In the genomic region with DNA sequence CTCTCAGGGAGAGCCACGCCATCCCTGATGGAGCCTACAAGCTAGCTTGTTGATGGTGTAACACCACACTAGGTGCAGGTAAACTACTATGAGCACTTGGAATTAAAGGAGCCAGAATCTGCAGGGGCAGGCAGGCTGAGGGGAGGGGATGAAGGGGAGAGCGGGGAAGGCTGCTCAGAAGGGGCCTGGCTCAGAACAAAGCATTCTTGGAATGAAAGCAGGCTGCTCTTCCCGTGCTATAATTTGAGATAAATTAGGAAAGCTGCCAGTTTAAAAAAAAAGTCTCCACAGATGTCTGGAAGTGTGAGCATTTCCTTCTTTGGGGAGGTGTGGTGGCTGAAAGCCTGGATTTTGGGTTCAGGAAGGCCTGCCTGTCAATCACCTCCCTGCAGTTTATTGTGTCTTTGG, we compare ENCODE assay signal across 9 mouse cellular contexts. TPM values are rescaled to one million over a fixed set of nuclear protein-coding genes. Genes with fewer than 3 reads are reported as not detected.
A peak's percentile ranks its signal among the peaks of the same experiment; 100 is the strongest.
DNase-seq lines count a peak whose midpoint lies in the region; ATAC-seq lines count a peak whose summit lies in the region.
"Had no signal": no experiment of that assay in that cellular context is flagged by ENCODE, and none has a peak within 500 bp of the region (broad histone marks: within the 10 kb centered on the region; RNA-seq: fewer than 3 reads in every experiment).

No protein-coding gene starts in this region.

- peak; percentile 74 for ATAC-seq in frontal cortex, adult (ENCODE audit: low TSS enrichment)
- no peak for ATAC-seq in liver, embryonic 12.5 days
- peak; percentile 92 for ATAC-seq in forebrain, embryonic 13.5 days
- no peak for ATAC-seq in midbrain, embryonic 14.5 days (ENCODE audit: low FRiP score, low TSS enrichment)

- no peak overlapping the region for H3K4me2 ChIP-seq in liver, embryonic 12.5 days
- H3K4me2 ChIP-seq in forebrain, embryonic 13.5 days: peak overlapping the region; percentile 15
- H3K4me2 ChIP-seq in midbrain, embryonic 14.5 days (ENCODE audit: low read length): no peak overlapping the region

- no peaks in the 10 kb centered on the region for H3K36me3 ChIP-seq in liver, embryonic 12.5 days
- H3K36me3 ChIP-seq in forebrain, embryonic 13.5 days (ENCODE audit: poor library complexity, severe bottlenecking): no peaks in the 10 kb centered on the region
- H3K36me3 ChIP-seq in midbrain, embryonic 14.5 days (ENCODE audit: control insufficient read depth, insufficient read depth, low read length): no peaks in the 10 kb centered on the region

- WGBS in liver, embryonic 12.5 days (ENCODE audit: insufficient replicate concordance): 67% methylated on average over 3 of the region's 3 CpGs
- 12% methylated on average over 3 of the region's 3 CpGs for WGBS in forebrain, embryonic 13.5 days
- WGBS in midbrain, embryonic 14.5 days: 33% methylated on average over 3 of the region's 3 CpGs

- no peak overlapping the region for H3K9ac ChIP-seq in liver, embryonic 12.5 days
- H3K9ac ChIP-seq in forebrain, embryonic 13.5 days: peak overlapping the region; percentile 9
- H3K9ac ChIP-seq in midbrain, embryonic 14.5 days (replicated peaks; ENCODE audit: low read length): no peak overlapping the region

- peaks cover 59% of the 10 kb centered on the region for H3K4me1 ChIP-seq in liver, embryonic 12.5 days
- peaks cover 28% of the 10 kb centered on the region for H3K4me1 ChIP-seq in forebrain, embryonic 13.5 days
- 0 out of 2 replicates have a peak, but pooled peaks cover 2% of the 10 kb centered on the region for H3K4me1 ChIP-seq in midbrain, embryonic 14.5 days (ENCODE audit: control insufficient read depth, insufficient read depth, low read length)

- H3K27ac ChIP-seq in liver, embryonic 12.5 days: peak overlapping the region; percentile 86
- H3K27ac ChIP-seq in forebrain, embryonic 13.5 days: peak overlapping the region; percentile 57
- no peak overlapping the region; the same call in 1 of the 2 replicates for H3K27ac ChIP-seq in midbrain, embryonic 14.5 days (replicated peaks; ENCODE audit: low read depth, low read length)
- H3K27ac ChIP-seq: left cerebral cortex, adult 2 months had no signal

- H3K4me3 ChIP-seq in liver, embryonic 12.5 days: no peak overlapping the region
- no peak overlapping the region for H3K4me3 ChIP-seq in forebrain, embryonic 13.5 days
- H3K4me3 ChIP-seq in midbrain, embryonic 14.5 days (replicated peaks; ENCODE audit: low read depth, low read length): no peak overlapping the region
- H3K4me3 ChIP-seq: left cerebral cortex, adult 2 months had no signal

- H3K27me3 ChIP-seq in liver, embryonic 12.5 days (replicated peaks): 0 out of 2 replicates have a peak, but pooled peaks cover 4% of the 10 kb centered on the region
- H3K27me3 ChIP-seq in forebrain, embryonic 13.5 days: 0 out of 2 replicates have a peak, but pooled peaks cover 3% of the 10 kb centered on the region
- H3K27me3 ChIP-seq in midbrain, embryonic 14.5 days (ENCODE audit: control insufficient read depth, insufficient read depth, low read length): no peaks in the 10 kb centered on the region

- DNase-seq in frontal cortex, postnatal 25 days (ENCODE audit: low spot score in 2 of 2): no peak
- DNase-seq in liver: no peak
- DNase-seq in midbrain, embryonic 14.5 days: peak; percentile 46
- DNase-seq in spleen, postnatal 10 days (ENCODE audit: low spot score in 2 of 2): no peak
- no peak for DNase-seq in spleen, adult 18-20 months

- H3K9me3 ChIP-seq in liver, embryonic 12.5 days (replicated peaks): no peaks in the 10 kb centered on the region
- no peaks in the 10 kb centered on the region for H3K9me3 ChIP-seq in forebrain, embryonic 13.5 days (replicated peaks)
- H3K9me3 ChIP-seq in midbrain, embryonic 14.5 days (ENCODE audit: control insufficient read depth, low read length): no peaks in the 10 kb centered on the region

RNA-seq across cellular contexts. Expression of a gene that starts 14.8 kb away (rescaled TPM):
- polyA plus RNA-seq in liver, embryonic 12.5 days (2016; fragmentation: Nextera tagmentation; extraction: Ambion mirVana): 23.2 and 26.3 TPM in 2 replicates
- 85.2 and 88.5 TPM in 2 replicates for polyA plus RNA-seq in forebrain, embryonic 13.5 days (2015; fragmentation: Nextera tagmentation; extraction: Ambion mirVana)
- 114 and 116 TPM in 2 replicates for polyA plus RNA-seq in midbrain, embryonic 14.5 days (2014; fragmentation: Nextera tagmentation; extraction: Ambion mirVana)

Comparison
In these comparisons a context has a peak if more than half of its experiments do, and no peak if none do; other contexts are left out.
1. ATAC-seq: peak in frontal cortex, adult (single experiment) and forebrain, embryonic 13.5 days (single experiment); none in liver, embryonic 12.5 days (single experiment) and midbrain, embryonic 14.5 days (single experiment).